Mouse (Mus musculus) liver, embryonic 11.5 days (tissue): ENCODE measurements at regions not wholly inside any gene's neighbourhood (a gene's known extent, or its start where the extent isn't known, plus 50 kb on each side); places are given as distances from the start of the nearest gene placed in this dataset.

ENCODE experiments used
- ATAC-seq: fragments of 200-750 bp; cut with Nextera tagmentation; replicated peaks from 2 replicates; pipeline ENCODE4 v1.8.0; 2017; ENCODE audit warnings: moderate number of reproducible peaks, mild to moderate bottlenecking, moderate TSS enrichment, moderate library complexity; ENCODE audit not compliant: low FRiP score
- DNase-seq: peaks from one replicate; pipeline ENCODE4 v3.0.0-alpha.2; 2017; ENCODE audit warnings: low spot score
- H3K27ac ChIP-seq: fragments of 300-500 bp; sonication (generic); 2 replicates; pipeline ENCODE4 v1.5.1; 2014; ENCODE audit warnings: mild to moderate bottlenecking, low read depth, low read length, control low read depth
- H3K27me3 ChIP-seq: fragments of 300-500 bp; sonication (generic); replicated peaks from 2 replicates; pipeline ENCODE4 v1.6.1; 2014; ENCODE audit warnings: low read length, mixed read lengths; ENCODE audit not compliant: control insufficient read depth, insufficient read depth
- H3K36me3 ChIP-seq: fragments of 300-500 bp; sonication (generic); 2 replicates; pipeline ENCODE4 v1.6.1; 2014; ENCODE audit warnings: mild to moderate bottlenecking, low read length, moderate library complexity, mixed read lengths; ENCODE audit not compliant: control insufficient read depth, insufficient read depth
- H3K4me1 ChIP-seq: fragments of 300-500 bp; sonication (generic); replicated peaks from 2 replicates; pipeline ENCODE4 v1.6.1; 2014; ENCODE audit warnings: low read length, mixed read lengths; ENCODE audit not compliant: control insufficient read depth, insufficient read depth
- H3K4me2 ChIP-seq: fragments of 300-500 bp; sonication (generic); 2 replicates; pipeline ENCODE4 v1.6.1; 2014; ENCODE audit warnings: mild to moderate bottlenecking, control low read depth, moderate library complexity
- H3K4me3 ChIP-seq: fragments of 300-500 bp; sonication (generic); 2 replicates; pipeline ENCODE4 v1.5.1; 2014; ENCODE audit warnings: low read depth, low read length, control low read depth
- H3K9ac ChIP-seq: fragments of 300-500 bp; sonication (generic); 2 replicates; pipeline ENCODE4 v1.6.1; 2014; ENCODE audit warnings: low read depth, low read length, control low read depth
- H3K9me3 ChIP-seq: fragments of 300-500 bp; sonication (generic); 2 replicates; pipeline ENCODE4 v1.6.1; 2016; ENCODE audit warnings: low read length, inconsistent platforms, mixed read lengths; ENCODE audit not compliant: control insufficient read depth
- WGBS: fragments of 180-500 bp; shearing (Covaris S2); extraction: QIAGEN DNeasy Blood & Tissue Kit; methylation state at CpG from one replicate; pipeline ENCODE4 v1.1.7; 2014; 5-methylcytosine and 5-hydroxymethylcytosine counted together

DNA sequence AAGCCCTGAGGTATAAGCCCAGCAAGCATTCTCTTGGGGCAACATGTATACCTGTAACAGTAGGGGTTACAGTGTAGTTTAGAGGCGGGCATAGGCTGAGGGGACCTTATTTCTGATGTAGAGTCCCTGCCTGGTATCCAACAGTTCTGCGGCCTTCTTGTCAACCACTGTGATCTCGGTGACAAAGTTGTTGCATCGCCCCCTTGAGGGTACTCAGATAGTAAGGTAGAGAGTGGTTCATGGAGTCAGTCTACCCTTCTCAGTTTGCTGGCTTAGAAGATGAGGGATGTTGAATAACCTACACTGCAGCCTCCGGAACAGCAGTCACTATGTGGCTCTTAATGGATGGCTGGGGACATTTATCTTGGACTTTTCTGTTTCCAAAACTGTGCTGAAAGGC is 1168.3 kb upstream of the A1bg start:
- peaks cover 19% of the 10 kb centered on the region for H3K4me1 ChIP-seq
- DNase-seq (no peak), ATAC-seq (no peak)
- H3K27me3 ChIP-seq = no peaks in the 10 kb centered on the region
- H3K4me2 ChIP-seq = no peak overlapping the region
- H3K27ac ChIP-seq = no peak overlapping the region
- H3K36me3 ChIP-seq = no peaks in the 10 kb centered on the region
- H3K9ac ChIP-seq = no peak overlapping the region
- 78% methylated on average over 5 of the region's 5 CpGs for WGBS
- no peaks in the 10 kb centered on the region for H3K9me3 ChIP-seq
- no peak overlapping the region for H3K4me3 ChIP-seq

DNA sequence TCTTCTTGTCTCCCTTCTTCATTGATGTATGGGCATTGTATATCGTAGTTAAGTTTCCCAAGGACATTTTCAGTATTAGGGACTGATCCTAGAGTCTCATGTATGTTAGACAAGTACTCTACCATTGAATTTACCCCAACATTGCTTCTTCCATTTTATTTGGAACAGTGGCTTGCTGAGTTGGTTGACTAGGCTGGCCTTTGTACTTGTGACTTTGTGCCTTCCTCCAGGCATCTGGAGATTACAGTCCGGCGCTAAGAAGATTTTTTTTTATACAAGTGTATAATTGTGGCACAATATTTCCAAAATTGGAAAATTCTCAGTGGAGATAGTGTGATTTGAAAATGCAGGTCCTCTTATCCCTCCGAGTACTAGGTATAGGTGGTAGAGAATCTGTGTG is 1165.5 kb upstream of the A1bg start:
- H3K4me1 ChIP-seq = peaks cover 19% of the 10 kb centered on the region
- DNase-seq (no peak), ATAC-seq (no peak)
- H3K36me3 ChIP-seq = no peaks in the 10 kb centered on the region; the same call in 1 of the 2 replicates
- no peaks in the 10 kb centered on the region for H3K27me3 ChIP-seq
- no peak overlapping the region for H3K4me3 ChIP-seq
- no peak overlapping the region for H3K27ac ChIP-seq
- no peak overlapping the region for H3K9ac ChIP-seq
- 91% methylated on average over 4 of the region's 4 CpGs for WGBS
- no peaks in the 10 kb centered on the region for H3K9me3 ChIP-seq
- no peak overlapping the region for H3K4me2 ChIP-seq

DNA sequence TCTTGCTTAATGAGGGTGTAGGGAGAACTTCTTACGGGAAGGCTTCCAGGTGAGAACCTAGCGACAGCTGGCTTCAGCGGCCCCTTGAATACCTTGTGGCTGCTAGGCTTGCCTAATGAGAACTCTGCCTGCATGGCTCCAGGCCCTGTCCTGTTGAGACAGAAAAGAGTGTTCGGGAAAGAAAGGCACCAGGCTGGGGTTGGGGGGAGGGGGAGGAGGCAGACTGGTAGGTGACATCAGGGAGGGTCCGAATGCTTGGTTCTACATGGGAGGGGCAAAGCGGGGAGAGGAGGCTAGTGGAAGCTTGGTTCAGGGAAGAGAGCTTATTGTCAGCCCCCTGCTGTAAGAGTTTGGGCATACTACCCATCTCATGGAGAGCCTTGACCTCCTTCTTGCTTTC is 1164.9 kb upstream of the A1bg start:
- no peak for ATAC-seq
- Histone ChIP-seq H3K4me2 (no peak overlapping the region), H3K9me3 (no peaks in the 10 kb centered on the region), H3K9ac (no peak overlapping the region), H3K4me3 (no peak overlapping the region), H3K27ac (no peak overlapping the region), H3K27me3 (no peaks in the 10 kb centered on the region), H3K36me3 (no peaks in the 10 kb centered on the region; the same call in 1 of the 2 replicates), H3K4me1 (peaks cover 16% of the 10 kb centered on the region)
- DNase-seq = no peak
- WGBS = 72% methylated on average over 6 of the region's 6 CpGs

DNA sequence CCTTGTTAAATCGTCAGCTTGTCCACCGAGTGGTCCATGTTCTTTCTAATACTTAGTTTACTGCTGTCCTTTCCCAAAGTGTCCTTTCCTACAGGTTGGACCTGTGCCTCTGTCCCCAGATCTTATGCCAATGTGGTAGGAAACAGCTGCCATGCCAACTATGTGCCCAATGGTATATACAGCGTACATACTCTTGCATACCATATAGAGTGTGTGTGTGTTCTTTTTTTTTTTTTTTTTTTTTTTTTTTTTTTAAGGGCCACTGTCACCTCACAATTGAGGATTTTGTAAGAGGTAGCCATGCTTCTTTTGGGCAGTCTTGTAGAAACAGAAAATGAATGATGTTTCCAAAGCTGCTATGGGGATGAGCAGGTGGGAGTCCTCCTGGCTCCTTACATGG is 1163.2 kb upstream of the A1bg start:
- Histone ChIP-seq H3K4me1 (no peaks in the 10 kb centered on the region), H3K9ac (no peak overlapping the region), H3K36me3 (no peaks in the 10 kb centered on the region; the same call in 1 of the 2 replicates), H3K9me3 (no peaks in the 10 kb centered on the region), H3K27ac (no peak overlapping the region), H3K4me2 (no peak overlapping the region), H3K4me3 (no peak overlapping the region), H3K27me3 (no peaks in the 10 kb centered on the region)
- WGBS = 89% methylated on average over 3 of the region's 3 CpGs
- ATAC-seq (no peak), DNase-seq (no peak)

- WGBS = 81% methylated on average over 3 of the region's 3 CpGs
- Histone ChIP-seq H3K27me3 (no peaks in the 10 kb centered on the region), H3K4me2 (no peak overlapping the region), H3K4me1 (peaks cover 14% of the 10 kb centered on the region), H3K27ac (no peak overlapping the region), H3K9ac (no peak overlapping the region), H3K9me3 (no peaks in the 10 kb centered on the region), H3K36me3 (no peaks in the 10 kb centered on the region; the same call in 1 of the 2 replicates), H3K4me3 (no peak overlapping the region)
- ATAC-seq (no peak), DNase-seq (no peak)
Measured at GRCm38 (mm10) chr15:62083347-62083746, 1160.5 kb upstream of the A1bg start.

DNA sequence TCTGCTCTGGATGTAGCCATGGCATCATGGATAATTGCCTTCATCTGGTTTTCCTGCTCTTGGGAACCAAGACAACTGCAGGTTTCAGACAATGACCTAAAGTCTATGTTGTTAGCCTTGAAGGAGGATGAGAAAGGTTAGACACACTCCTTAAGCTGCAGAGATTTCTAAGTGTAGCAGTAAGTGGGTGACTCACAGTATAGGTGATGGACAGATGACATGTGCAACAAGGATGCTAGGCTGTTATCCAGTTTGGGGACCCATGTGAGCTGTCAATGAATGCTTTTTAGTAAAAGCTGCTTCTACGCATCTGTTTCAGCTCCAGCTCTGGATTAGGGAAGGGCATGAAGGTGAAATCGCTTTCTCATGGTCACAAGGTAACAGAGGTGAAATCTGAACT is 1159.7 kb upstream of the A1bg start:
- Histone ChIP-seq H3K4me2 (no peak overlapping the region), H3K4me1 (peaks cover 14% of the 10 kb centered on the region), H3K36me3 (no peaks in the 10 kb centered on the region; the same call in 1 of the 2 replicates), H3K4me3 (no peak overlapping the region), H3K9ac (no peak overlapping the region), H3K27me3 (no peaks in the 10 kb centered on the region), H3K27ac (no peak overlapping the region), H3K9me3 (no peaks in the 10 kb centered on the region)
- WGBS = 93% methylated on average over 2 of the region's 2 CpGs
- DNase-seq = no peak
- no peak for ATAC-seq

DNA sequence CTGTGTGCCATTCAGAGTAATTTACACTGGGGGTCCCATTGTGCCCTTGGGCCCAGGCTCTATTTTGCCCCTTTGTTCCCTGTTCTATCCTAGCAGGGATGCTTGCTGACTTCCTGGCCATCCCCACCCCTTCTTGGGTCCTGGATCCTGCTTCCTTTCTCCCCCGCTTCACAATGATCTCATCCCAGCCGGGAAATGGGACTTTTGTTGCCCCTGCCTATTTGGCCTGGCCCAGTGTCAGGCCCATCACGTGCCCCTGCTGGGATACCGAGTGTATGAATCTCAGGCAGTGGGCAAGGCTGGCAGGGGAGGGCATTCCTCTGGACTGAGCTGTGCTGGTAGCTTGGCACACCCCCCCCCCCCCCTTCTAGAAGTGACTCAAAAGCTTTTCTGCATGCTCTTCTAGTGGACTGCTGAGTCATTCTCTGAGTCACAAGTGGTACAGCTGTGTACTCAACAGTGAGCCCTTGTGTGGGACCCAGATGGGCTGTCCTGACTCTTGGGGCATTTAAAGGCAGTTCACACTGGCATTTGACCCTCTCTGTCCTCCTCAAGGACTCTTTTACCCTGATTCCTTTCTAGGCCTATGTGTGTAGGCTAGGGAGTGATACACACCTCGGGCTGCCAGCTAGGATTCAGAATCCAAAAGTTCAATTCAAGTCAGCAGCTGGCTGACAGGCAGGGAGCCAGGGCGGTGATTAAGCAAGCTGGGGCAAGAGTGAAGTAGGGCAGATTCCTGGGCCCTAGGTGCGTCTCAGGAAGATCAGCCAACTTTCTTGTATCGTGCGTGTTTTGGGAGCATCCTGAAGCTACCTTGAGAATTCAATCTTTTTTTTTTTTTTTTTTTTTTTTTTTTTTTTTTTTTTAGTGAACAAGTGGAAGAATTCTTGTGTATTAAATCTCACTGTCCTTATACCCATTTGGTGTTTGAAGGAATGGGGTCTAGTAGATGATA is 1156.6 kb upstream of the A1bg start:
- Histone ChIP-seq H3K4me1 (peaks cover 17% of the 10 kb centered on the region), H3K9me3 (no peaks in the 10 kb centered on the region), H3K36me3 (no peaks in the 10 kb centered on the region; the same call in 1 of the 2 replicates), H3K27ac (no peak overlapping the region; the same call in 1 of the 2 replicates), H3K4me2 (no peak overlapping the region), H3K27me3 (no peaks in the 10 kb centered on the region), H3K4me3 (no peak overlapping the region), H3K9ac (no peak overlapping the region; the same call in 1 of the 2 replicates)
- DNase-seq (no peak), ATAC-seq (peak; percentile 79)
- 68% methylated on average over 9 of the region's 9 CpGs for WGBS

DNA sequence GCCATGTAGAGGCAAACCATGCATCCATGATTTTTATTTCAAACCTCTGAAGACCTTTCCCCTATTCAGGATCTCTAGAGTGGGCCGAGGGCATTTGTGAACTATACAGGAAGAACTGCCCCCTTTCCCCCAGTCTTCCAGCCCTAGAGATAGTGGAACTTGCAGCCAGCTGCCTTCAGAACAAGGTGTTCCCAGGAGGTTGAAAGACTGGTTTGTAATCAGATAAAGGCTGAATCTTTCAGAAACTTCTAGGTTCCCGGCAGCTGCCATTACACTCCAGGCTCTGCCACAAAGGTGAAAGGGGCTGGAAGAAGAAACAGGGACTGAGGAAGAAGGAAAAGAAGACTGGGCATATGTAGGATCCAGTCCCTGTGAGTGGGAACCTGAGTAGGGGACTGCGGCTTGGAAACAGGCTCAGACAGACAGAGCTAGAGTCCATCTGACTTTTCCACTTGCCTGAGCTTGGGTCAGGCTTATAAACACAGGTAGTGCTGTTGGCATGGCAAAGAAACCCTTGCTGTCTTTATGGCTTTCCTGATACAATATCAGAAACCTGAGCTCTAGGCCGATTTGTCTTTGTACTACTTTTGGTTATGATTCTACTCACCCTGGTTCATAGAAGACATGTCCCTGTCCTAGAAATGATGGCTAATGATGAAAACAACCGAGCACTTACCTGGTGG is 1153.9 kb upstream of the A1bg start:
- 79% methylated on average over 5 of the region's 5 CpGs for WGBS
- Histone ChIP-seq H3K4me3 (no peak overlapping the region), H3K36me3 (no peaks in the 10 kb centered on the region; the same call in 1 of the 2 replicates), H3K9ac (no peak overlapping the region), H3K27ac (no peak overlapping the region), H3K4me2 (no peak overlapping the region), H3K4me1 (peaks cover 17% of the 10 kb centered on the region), H3K9me3 (no peaks in the 10 kb centered on the region), H3K27me3 (no peaks in the 10 kb centered on the region)
- DNase-seq (no peak), ATAC-seq (no peak)
